Mouse (Mus musculus) frontal cortex, adult (tissue): ENCODE results near the gene Bnip2.

Experiments
- ATAC-seq: cut with Nextera tagmentation; 2 replicates; pipeline ENCODE4 v1.9.2; 2017; ENCODE audit warnings: mild to moderate bottlenecking, moderate library complexity, mixed read lengths; ENCODE audit not compliant: low TSS enrichment

Bnip2 gene

GRCm38 (mm10) chr9:70048751-70049415 lies 59.6 kb downstream of the Bnip2 start:
- ATAC-seq: no peak

- ATAC-seq: no peak
Measured at GRCm38 (mm10) chr9:70049416-70049783, 60.1 kb downstream of the Bnip2 start.

GRCm38 (mm10) chr9:70049839-70050238 lies 60.6 kb downstream of the Bnip2 start:
- no peak for ATAC-seq

- ATAC-seq: no peak
Measured at GRCm38 (mm10) chr9:70052730-70053129, 63.5 kb downstream of the Bnip2 start.

- ATAC-seq: no peak
Measured at GRCm38 (mm10) chr9:70053411-70053810, 64.1 kb downstream of the Bnip2 start.
